Mouse (Mus musculus): Measurements from ENCODE around the gene Fbh1. TPM values are rescaled to one million over a fixed set of nuclear protein-coding genes. Genes with fewer than 3 reads are reported as not detected.

Fbh1 gene
- polyA plus RNA-seq, 1 experiment from 2014 or later = 26.8 TPM

GRCm38 (mm10) chr2:11767161-11767545 is 10.2 kb downstream of the Fbh1 start:
- 67% methylated on average over 10 of the region's 10 CpGs for WGBS (ENCODE audit: insufficient replicate concordance)
- ATAC-seq (ENCODE audit: low read depth) (no peak), DNase-seq (no peak)
- Histone ChIP-seq H3K27me3 (no peaks in the 10 kb centered on the region), H3K4me3 (replicated peaks) (no peak overlapping the region), H3K27ac (no peak overlapping the region), H3K36me3 (peaks cover 53% of the 10 kb centered on the region), H3K9ac (no peak overlapping the region), H3K9me3 (replicated peaks) (no peaks in the 10 kb centered on the region), H3K4me2 (no peak overlapping the region), H3K4me1 (replicated peaks) (peaks cover under 1% of the 10 kb centered on the region; the same call in 1 of the 2 replicates)

DNA sequence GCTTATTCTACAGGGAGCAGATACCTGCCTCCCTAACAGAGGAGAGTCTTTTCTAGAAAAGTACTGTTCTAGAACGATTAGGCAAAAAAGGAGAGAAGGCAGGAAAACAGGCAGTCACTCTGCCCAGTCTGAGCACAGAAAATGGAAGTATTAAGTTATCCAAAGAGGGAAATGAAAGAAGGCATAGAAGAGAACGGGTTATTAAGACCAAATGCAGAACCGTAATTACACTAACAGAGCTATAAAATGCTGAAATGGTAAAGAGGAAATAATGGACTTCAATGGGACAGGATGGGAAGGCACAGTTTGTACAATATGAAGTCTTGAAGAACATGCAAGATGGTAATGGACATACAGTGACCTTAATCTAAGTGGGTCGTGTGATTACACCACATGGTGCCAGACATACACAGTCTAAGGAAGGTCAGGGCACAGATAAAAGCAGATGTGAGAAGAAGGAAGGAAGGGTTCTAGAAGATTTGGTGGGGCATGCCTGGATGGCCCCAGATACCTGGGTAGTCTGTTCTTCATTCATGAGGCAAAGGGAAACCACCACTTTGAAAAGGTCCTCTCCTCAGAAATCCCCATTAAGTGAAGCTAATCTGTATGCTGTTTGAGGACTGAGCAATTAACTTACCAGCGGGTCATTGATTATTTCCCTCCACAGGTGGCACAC is 10.8 kb downstream of the Fbh1 start:
- no peak overlapping the region for H3K27ac ChIP-seq
- H3K4me2 ChIP-seq = no peak overlapping the region
- ATAC-seq (ENCODE audit: low read depth) = peak; percentile 18; the same call in 1 of the 2 replicates
- no peak for DNase-seq
- H3K4me1 ChIP-seq (replicated peaks) = no peaks in the 10 kb centered on the region
- H3K4me3 ChIP-seq (replicated peaks) = no peak overlapping the region
- WGBS (ENCODE audit: insufficient replicate concordance) = 70% methylated on average over 5 of the region's 5 CpGs
- H3K9me3 ChIP-seq (replicated peaks) = no peaks in the 10 kb centered on the region
- H3K27me3 ChIP-seq = no peaks in the 10 kb centered on the region
- no peak overlapping the region for H3K9ac ChIP-seq
- H3K36me3 ChIP-seq = peaks cover 59% of the 10 kb centered on the region

- H3K27me3 ChIP-seq = no peaks in the 10 kb centered on the region
- no peak overlapping the region for H3K27ac ChIP-seq
- H3K4me3 ChIP-seq (replicated peaks) = no peak overlapping the region
- no peak overlapping the region for H3K4me2 ChIP-seq
- peaks cover 67% of the 10 kb centered on the region for H3K36me3 ChIP-seq
- H3K9ac ChIP-seq = no peak overlapping the region
- no peaks in the 10 kb centered on the region for H3K9me3 ChIP-seq (replicated peaks)
- no peak for ATAC-seq (ENCODE audit: low read depth)
- H3K4me1 ChIP-seq (replicated peaks) = no peaks in the 10 kb centered on the region
- 77% methylated on average over 4 of the region's 4 CpGs for WGBS (ENCODE audit: insufficient replicate concordance)
- DNase-seq = no peak
These were observed 11.7 kb downstream of the Fbh1 start for GRCm38 (mm10) chr2:11765694-11766093.

- no peak overlapping the region for H3K4me2 ChIP-seq
- H3K9me3 ChIP-seq (replicated peaks) = no peaks in the 10 kb centered on the region
- ATAC-seq (ENCODE audit: low read depth) = no peak
These were observed 14.8 kb downstream of the Fbh1 start for GRCm38 (mm10) chr2:11762541-11762940.

GRCm38 (mm10) chr2:11739516-11740051 is 37.8 kb downstream of the Fbh1 start:
- DNase-seq = no peak
- WGBS (ENCODE audit: insufficient replicate concordance) = 71% methylated on average over 4 of the region's 4 CpGs
- no peak overlapping the region for H3K9ac ChIP-seq
- no peak overlapping the region for H3K27ac ChIP-seq
- no peaks in the 10 kb centered on the region for H3K9me3 ChIP-seq (replicated peaks)
- H3K36me3 ChIP-seq = peaks cover 37% of the 10 kb centered on the region
- no peak overlapping the region for H3K4me2 ChIP-seq
- H3K4me1 ChIP-seq (replicated peaks) = no peaks in the 10 kb centered on the region
- no peak overlapping the region for H3K4me3 ChIP-seq (replicated peaks)
- no peak for ATAC-seq (ENCODE audit: low read depth)
- H3K27me3 ChIP-seq = no peaks in the 10 kb centered on the region

More at GRCm38 (mm10) chr2:11762541-11762940, 14.8 kb downstream of the Fbh1 start:
- Histone ChIP-seq H3K4me3 (replicated peaks) (no peak overlapping the region), H3K27ac (no peak overlapping the region), H3K36me3 (peaks cover 89% of the 10 kb centered on the region), H3K4me1 (replicated peaks) (no peaks in the 10 kb centered on the region), H3K27me3 (no peaks in the 10 kb centered on the region), H3K9ac (no peak overlapping the region)
- WGBS (ENCODE audit: insufficient replicate concordance) = 86% methylated on average over 4 of the region's 4 CpGs
- no peak for DNase-seq

GRCm38 (mm10) chr2:11738794-11739193 is 38.6 kb downstream of the Fbh1 start:
- Histone ChIP-seq H3K36me3 (peaks cover 34% of the 10 kb centered on the region), H3K4me3 (replicated peaks) (no peak overlapping the region), H3K9me3 (replicated peaks) (no peaks in the 10 kb centered on the region), H3K4me1 (replicated peaks) (no peaks in the 10 kb centered on the region), H3K27ac (no peak overlapping the region), H3K4me2 (no peak overlapping the region), H3K9ac (no peak overlapping the region), H3K27me3 (no peaks in the 10 kb centered on the region)
- ATAC-seq (ENCODE audit: low read depth) = no peak
- no peak for DNase-seq
- 65% methylated on average over 3 of the region's 3 CpGs for whole genome bisulfite sequencing (ENCODE audit: insufficient replicate concordance)

- peaks cover 6% of the 10 kb centered on the region for H3K36me3 ChIP-seq
- WGBS (ENCODE audit: insufficient replicate concordance) = 58% methylated on average over 6 of the region's 6 CpGs
- H3K4me3 ChIP-seq (replicated peaks) = no peak overlapping the region
- no peak overlapping the region for H3K4me2 ChIP-seq
- ATAC-seq (ENCODE audit: low read depth) = no peak
- H3K27ac ChIP-seq = no peak overlapping the region
- H3K4me1 ChIP-seq (replicated peaks) = no peaks in the 10 kb centered on the region
- no peak for DNase-seq
- H3K9me3 ChIP-seq (replicated peaks) = no peaks in the 10 kb centered on the region
- no peaks in the 10 kb centered on the region for H3K27me3 ChIP-seq
- H3K9ac ChIP-seq = no peak overlapping the region
These were observed 41.5 kb downstream of the Fbh1 start for GRCm38 (mm10) chr2:11735853-11736252.

DNA sequence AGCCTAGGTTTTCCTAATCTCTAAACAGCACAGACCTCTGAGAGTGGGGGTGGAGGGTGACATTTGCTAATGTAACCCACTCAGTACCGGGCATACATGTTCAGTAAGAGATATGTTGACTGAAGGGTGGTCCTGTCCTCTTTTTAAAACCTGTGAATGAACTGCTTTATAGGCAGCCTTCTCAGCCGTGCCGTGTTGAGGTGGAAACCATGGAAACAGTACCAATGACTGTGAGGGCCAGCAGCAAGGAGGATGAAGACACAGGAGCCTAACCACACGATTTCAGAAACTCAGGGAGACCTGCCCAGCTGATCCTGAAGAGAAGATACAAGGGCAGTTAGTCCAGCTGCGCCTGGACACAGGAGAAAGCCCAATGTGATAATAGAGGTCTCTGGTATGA is 44.4 kb downstream of the Fbh1 start:
- Histone ChIP-seq H3K27ac (no peak overlapping the region), H3K9ac (no peak overlapping the region), H3K36me3 (no peaks in the 10 kb centered on the region), H3K4me1 (replicated peaks) (no peaks in the 10 kb centered on the region), H3K4me3 (replicated peaks) (no peak overlapping the region), H3K27me3 (no peaks in the 10 kb centered on the region), H3K4me2 (no peak overlapping the region), H3K9me3 (replicated peaks) (no peaks in the 10 kb centered on the region)
- no peak for DNase-seq
- ATAC-seq (ENCODE audit: low read depth) = no peak
- 62% methylated on average over 5 of the region's 5 CpGs for WGBS (ENCODE audit: insufficient replicate concordance)

DNA sequence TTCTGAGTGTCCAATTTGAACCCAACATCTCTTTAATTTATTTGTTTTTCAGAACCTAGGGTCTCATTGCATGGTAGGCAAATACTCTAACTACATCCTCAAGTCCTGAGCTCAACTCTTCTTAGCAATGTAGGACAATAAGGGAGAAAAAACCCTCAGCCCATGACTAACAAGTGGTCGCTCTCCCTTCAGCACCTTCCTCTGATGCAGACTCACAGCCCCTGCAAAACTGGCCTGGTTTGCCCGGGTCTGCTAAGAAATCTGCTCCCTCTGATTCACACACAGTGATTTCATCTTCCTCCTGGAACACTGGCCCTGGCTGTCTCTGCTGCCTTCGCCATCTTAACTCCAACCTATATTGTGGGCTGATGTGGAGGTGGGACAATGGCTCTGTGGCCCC is 48.3 kb downstream of the Fbh1 start:
- DNase-seq (no peak), ATAC-seq (ENCODE audit: low read depth) (no peak)
- no peaks in the 10 kb centered on the region for H3K4me1 ChIP-seq (replicated peaks)
- no peak overlapping the region for H3K4me2 ChIP-seq
- no peaks in the 10 kb centered on the region for H3K9me3 ChIP-seq (replicated peaks)
- H3K27ac ChIP-seq = no peak overlapping the region
- H3K9ac ChIP-seq = no peak overlapping the region
- H3K36me3 ChIP-seq = no peaks in the 10 kb centered on the region
- no peak overlapping the region for H3K4me3 ChIP-seq (replicated peaks)
- 53% methylated on average over 3 of the region's 3 CpGs for WGBS (ENCODE audit: insufficient replicate concordance)
- H3K27me3 ChIP-seq = no peaks in the 10 kb centered on the region

- Histone ChIP-seq H3K27me3 (no peaks in the 10 kb centered on the region), H3K4me3 (replicated peaks) (no peak overlapping the region), H3K36me3 (no peaks in the 10 kb centered on the region), H3K4me2 (no peak overlapping the region), H3K27ac (no peak overlapping the region), H3K9me3 (replicated peaks) (no peaks in the 10 kb centered on the region), H3K9ac (no peak overlapping the region), H3K4me1 (replicated peaks) (no peaks in the 10 kb centered on the region)
- 77% methylated on average over 5 of the region's 5 CpGs for WGBS (ENCODE audit: insufficient replicate concordance)
- DNase-seq (no peak), ATAC-seq (ENCODE audit: low read depth) (no peak)
These were observed 49.8 kb downstream of the Fbh1 start for GRCm38 (mm10) chr2:11727574-11727973.

DNA sequence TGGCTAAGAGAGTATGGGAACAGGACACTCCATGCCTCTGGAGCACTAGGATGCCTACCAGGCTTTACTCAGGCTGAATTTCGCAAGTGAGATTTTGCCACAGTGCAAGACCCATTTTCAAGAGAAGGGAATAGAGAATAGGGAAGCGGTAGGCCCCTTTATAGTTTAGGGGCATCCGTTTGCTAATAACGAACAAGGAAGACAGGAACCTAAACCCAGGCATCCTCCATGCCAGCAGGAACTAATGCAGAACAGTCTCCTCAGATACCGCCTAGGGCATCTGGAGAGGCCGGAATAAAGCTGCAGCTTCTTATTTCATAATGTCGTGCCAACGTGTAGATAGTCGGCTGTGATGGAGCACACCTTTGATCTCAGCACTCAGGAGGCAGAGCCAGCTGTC is 54.8 kb downstream of the Fbh1 start:
- no peak overlapping the region for H3K27ac ChIP-seq
- no peak overlapping the region for H3K4me2 ChIP-seq
- no peaks in the 10 kb centered on the region for H3K27me3 ChIP-seq
- H3K9ac ChIP-seq = no peak overlapping the region
- no peaks in the 10 kb centered on the region for H3K36me3 ChIP-seq
- H3K9me3 ChIP-seq (replicated peaks) = no peaks in the 10 kb centered on the region
- ATAC-seq (ENCODE audit: low read depth) (no peak), DNase-seq (no peak)
- H3K4me1 ChIP-seq (replicated peaks) = 0 out of 2 replicates have a peak, but pooled peaks cover 3% of the 10 kb centered on the region
- 76% methylated on average over 9 of the region's 9 CpGs for WGBS (ENCODE audit: insufficient replicate concordance)
- H3K4me3 ChIP-seq (replicated peaks) = no peak overlapping the region

DNA sequence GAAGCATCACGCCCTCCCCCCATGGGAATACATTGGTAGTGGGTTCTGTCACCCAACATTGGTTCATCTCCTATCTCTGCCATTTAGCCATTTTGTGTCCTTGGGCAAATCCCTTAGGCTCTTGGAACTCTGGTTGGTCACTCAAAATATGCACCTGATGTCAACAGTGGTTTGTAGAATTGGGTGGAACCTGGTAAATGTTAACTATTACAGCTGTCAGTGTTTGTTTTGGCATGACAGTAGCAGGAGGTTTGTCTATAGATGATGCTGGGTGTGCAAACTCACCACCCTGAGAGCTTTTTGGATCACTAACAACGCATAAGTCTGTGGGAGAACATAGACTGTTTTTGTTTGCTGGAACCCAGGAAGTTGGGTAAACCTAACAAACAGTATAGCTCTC is 58.8 kb downstream of the Fbh1 start:
- no peak overlapping the region for H3K9ac ChIP-seq
- no peak overlapping the region for H3K27ac ChIP-seq
- no peaks in the 10 kb centered on the region for H3K27me3 ChIP-seq
- no peak overlapping the region for H3K4me3 ChIP-seq (replicated peaks)
- WGBS (ENCODE audit: insufficient replicate concordance) = 64% methylated on average over 2 of the region's 2 CpGs
- no peaks in the 10 kb centered on the region for H3K9me3 ChIP-seq (replicated peaks)
- DNase-seq (no peak), ATAC-seq (ENCODE audit: low read depth) (no peak)
- no peaks in the 10 kb centered on the region for H3K36me3 ChIP-seq
- H3K4me1 ChIP-seq (replicated peaks) = 0 out of 2 replicates have a peak, but pooled peaks cover 3% of the 10 kb centered on the region
- H3K4me2 ChIP-seq = no peak overlapping the region
